10 mouse cellular contexts compared by ENCODE assay signal in genomic region chr2:145888766-145889480, GRCm38 (mm10). TPM values are rescaled to one million over a fixed set of nuclear protein-coding genes. Genes with fewer than 3 reads are reported as not detected.
DNase-seq lines count a peak whose midpoint lies in the region; ATAC-seq and TF ChIP-seq lines count a peak whose summit lies in the region.
"Had no signal": no experiment of that assay in that cellular context is flagged by ENCODE, and none has a peak within 500 bp of the region (broad histone marks: within the 10 kb centered on the region; RNA-seq: fewer than 3 reads in every experiment).

No protein-coding gene starts in this region.

- WGBS in heart, adult 2 months, result 25% methylated on average over 6 of the region's 6 CpGs
- 79% methylated on average over 6 of the region's 6 CpGs for WGBS in liver, adult 2 months
- WGBS in intestine, embryonic 14.5 days, result 47% methylated on average over 6 of the region's 6 CpGs

- H3K27ac ChIP-seq in heart, adult 2 months, result peak overlapping the region; percentile 92
- H3K27ac ChIP-seq in liver, adult 2 months (replicated peaks; ENCODE audit: insufficient read depth, low read depth, low read length), result peak overlapping the region; percentile 14
- H3K27ac ChIP-seq in intestine, embryonic 14.5 days (ENCODE audit: low read depth), result peak overlapping the region; percentile 64

- peaks cover 37% of the 10 kb centered on the region for H3K36me3 ChIP-seq in heart, adult 2 months (ENCODE audit: control insufficient read depth, insufficient read depth, low read length)
- H3K36me3 ChIP-seq in liver, adult 2 months (ENCODE audit: control insufficient read depth, insufficient read depth, low read length), result peaks cover 18% of the 10 kb centered on the region
- H3K36me3 ChIP-seq in intestine, embryonic 14.5 days (ENCODE audit: control insufficient read depth, insufficient read depth, low read length), result peaks cover 21% of the 10 kb centered on the region

- ATAC-seq in intestine, embryonic 14.5 days (replicated peaks; ENCODE audit: low FRiP score, low TSS enrichment, low read depth), result no peak
- 0 out of 2 replicates have a peak, but pooled peaks have one; percentile 10 for ATAC-seq in monocyte, adult 5-6 weeks (replicated peaks; ENCODE audit: insufficient number of reproducible peaks, low FRiP score, low TSS enrichment, poor library complexity, severe bottlenecking)

- H3K79me2 ChIP-seq in heart, adult 2 months (replicated peaks; ENCODE audit: control insufficient read depth, insufficient read depth, low read length), result no peaks in the 10 kb centered on the region
- H3K79me2 ChIP-seq in liver, adult 2 months (ENCODE audit: control insufficient read depth, insufficient read depth, low read length), result no peaks in the 10 kb centered on the region

- H3K4me2 ChIP-seq in intestine, embryonic 14.5 days (ENCODE audit: low read length), result no peak overlapping the region

- TF ChIP-seq POLR2A in heart, adult 2 months (IDR thresholded peaks at IDR 0.05; ENCODE audit: insufficient read depth, low read depth, low read length), result no peak; the same call in 1 of the 2 replicates
- no peak for TF ChIP-seq POLR2A in liver, adult 2 months (IDR thresholded peaks at IDR 0.05; ENCODE audit: extremely low read depth, insufficient read depth, low read length)

- TF ChIP-seq EP300 in heart, adult 2 months (IDR thresholded peaks at IDR 0.05; ENCODE audit: insufficient read depth, low read depth, low read length), result no peak

- no peak overlapping the region for H3K9ac ChIP-seq in heart, adult 2 months (ENCODE audit: low read depth, low read length)
- no peak overlapping the region for H3K9ac ChIP-seq in liver, adult 2 months (ENCODE audit: low read depth, low read length)
- H3K9ac ChIP-seq in intestine, embryonic 14.5 days (ENCODE audit: low read length), result no peak overlapping the region

- peaks cover 40% of the 10 kb centered on the region for H3K4me1 ChIP-seq in heart, adult 2 months (ENCODE audit: control insufficient read depth, insufficient read depth, low read length)
- peaks cover 4% of the 10 kb centered on the region; the same call in 1 of the 2 replicates for H3K4me1 ChIP-seq in liver, adult 2 months (ENCODE audit: control insufficient read depth, insufficient read depth, low read length)
- H3K4me1 ChIP-seq in intestine, embryonic 14.5 days (replicated peaks; ENCODE audit: control insufficient read depth, insufficient read depth, low read length), result peaks cover 37% of the 10 kb centered on the region

- no peak for TF ChIP-seq CTCF in heart, adult 2 months (IDR thresholded peaks at IDR 0.05)
- no peak for TF ChIP-seq CTCF in liver, adult 2 months (IDR thresholded peaks at IDR 0.05; ENCODE audit: low read depth, low read length)

- DNase-seq in heart, adult 2 months, result peak; percentile 47 to 53
- no peak for DNase-seq in heart, adult 11 months
- DNase-seq in liver, adult 2 months (ENCODE audit: extremely low read depth, low read depth, low spot score), result no peak
- no peak for DNase-seq in liver
- DNase-seq in intestine, embryonic 14.5 days (ENCODE audit: low spot score), result no peak
- DNase-seq in urinary bladder, postnatal 10 days (ENCODE audit: low spot score), result no peak
- DNase-seq in urinary bladder, adult 2 months (ENCODE audit: low spot score), result no peak
- DNase-seq: cerebellum, adult 9-10 months; thymus, postnatal 36 days had no signal

- intact Hi-C loops in heart, adult 2 months (cut with DNase I), result loop anchor here (1.0 to 5.0 kb wide), 3 partner anchors 14 to 37 kb away; no protein-coding TSS in a partner anchor

- no peaks in the 10 kb centered on the region for H3K27me3 ChIP-seq in heart, adult 2 months (ENCODE audit: control insufficient read depth, insufficient read depth, low read length)
- no peaks in the 10 kb centered on the region for H3K27me3 ChIP-seq in liver, adult 2 months (ENCODE audit: control insufficient read depth, insufficient read depth, low read length)
- no peaks in the 10 kb centered on the region for H3K27me3 ChIP-seq in intestine, embryonic 14.5 days (replicated peaks; ENCODE audit: control insufficient read depth, insufficient read depth, low read length)

- H3K9me3 ChIP-seq in intestine, embryonic 14.5 days (ENCODE audit: control insufficient read depth, low read length), result no peaks in the 10 kb centered on the region

- no peak overlapping the region for H3K4me3 ChIP-seq in heart, adult 2 months
- H3K4me3 ChIP-seq in liver, adult 2 months (ENCODE audit: insufficient read depth, low read depth, low read length), result no peak overlapping the region
- no peak overlapping the region for H3K4me3 ChIP-seq in intestine, embryonic 14.5 days (ENCODE audit: low read depth, low read length)

RNA-seq across cellular contexts. Expression of gene Naa20, which starts 13.0 kb away (rescaled TPM):
- 10 to 100 TPM; 89.9 to 95.3 TPM for total RNA-seq in heart, adult 2 months (2021)
- 51.3 and 91.4 TPM in 2 replicates for polyA plus RNA-seq in heart, adult 2 months (2012; rRNA removed)
- 25.8 and 29.2 TPM in 2 replicates for total RNA-seq in liver, adult 2 months (2014; rRNA removed)
- 14.4 and 14.6 TPM in 2 replicates for polyA plus RNA-seq in liver, adult 2 months (2012; rRNA removed)
- polyA plus RNA-seq in intestine, embryonic 14.5 days (2014; fragmentation: Nextera tagmentation; extraction: Ambion mirVana), result 171 and 181 TPM in 2 replicates
- total RNA-seq in monocyte, adult 5-6 weeks (2017), result 46.0 to 84.9 TPM (median 64.9 TPM) in 3 replicates
- polyA plus RNA-seq in urinary bladder, adult 2 months (2012; rRNA removed), result 61.3 and 78.9 TPM in 2 replicates

RNA-seq across cellular contexts. Expression of gene Cfap61, which starts 45.7 kb away (rescaled TPM):
- 1 to 10 TPM; 1.4 to 1.7 TPM for total RNA-seq in heart, adult 2 months (2021)
- 1.5 and 2.8 TPM in 2 replicates for polyA plus RNA-seq in heart, adult 2 months (2012; rRNA removed)
- total RNA-seq in liver, adult 2 months (2014; rRNA removed), result 0.13 TPM in 1 of 2 replicates, not detected in the other
- polyA plus RNA-seq in liver, adult 2 months (2012; rRNA removed), result not detected in 2 replicates
- 0.24 and 0.38 TPM in 2 replicates for polyA plus RNA-seq in intestine, embryonic 14.5 days (2014; fragmentation: Nextera tagmentation; extraction: Ambion mirVana)
- not detected in 3 replicates for total RNA-seq in monocyte, adult 5-6 weeks (2017)
- polyA plus RNA-seq in urinary bladder, adult 2 months (2012; rRNA removed), result 0.09 TPM in 1 of 2 replicates, not detected in the other

RNA-seq across cellular contexts. Expression of gene Crnkl1, which starts 45.9 kb away (rescaled TPM):
- total RNA-seq in heart, adult 2 months (2021), result 10 to 100 TPM; 17.2 to 20.0 TPM
- polyA plus RNA-seq in heart, adult 2 months (2012; rRNA removed), result 3.8 and 6.0 TPM in 2 replicates
- 8.1 and 8.3 TPM in 2 replicates for total RNA-seq in liver, adult 2 months (2014; rRNA removed)
- polyA plus RNA-seq in liver, adult 2 months (2012; rRNA removed), result 4.8 and 5.9 TPM in 2 replicates
- polyA plus RNA-seq in intestine, embryonic 14.5 days (2014; fragmentation: Nextera tagmentation; extraction: Ambion mirVana), result 22.8 and 24.3 TPM in 2 replicates
- 63.5 to 99.4 TPM (median 85.9 TPM) in 3 replicates for total RNA-seq in monocyte, adult 5-6 weeks (2017)
- polyA plus RNA-seq in urinary bladder, adult 2 months (2012; rRNA removed), result 12.9 and 13.5 TPM in 2 replicates

Comparison
In these comparisons a context has a peak if more than half of its experiments do, and no peak if none do; other contexts are left out.
1. DNase-seq: peak in heart, adult 2 months (2 of 2); none in heart, adult 11 months (single experiment), liver, adult 2 months (single experiment), liver (single experiment), intestine, embryonic 14.5 days (single experiment), urinary bladder, postnatal 10 days (single experiment) and urinary bladder, adult 2 months (single experiment).
2. H3K27ac ChIP-seq: peak in every context shown above with its lines; median percentile 92 in heart, adult 2 months; 64 in intestine, embryonic 14.5 days; 14 in liver, adult 2 months.